Mouse (Mus musculus): ENCODE measurements around the gene Ccr1. TPM values are rescaled to one million over a fixed set of nuclear protein-coding genes. Genes with fewer than 3 reads are reported as not detected.

Gene Ccr1
- 0.51 and 0.57 TPM in 2 replicates for polyA plus RNA-seq (2016; fragmentation: Nextera tagmentation; extraction: Ambion mirVana)

GRCm38 (mm10) chr9:123968290-123968912, at the start of gene Ccr1:
Gene Ccr1 (minus strand): TSS chr9:123968692.
- DNase-seq (ENCODE audit: low spot score) = no peak
- Histone ChIP-seq H3K27me3 (replicated peaks; ENCODE audit: low read depth, poor library complexity, severe bottlenecking) (no peaks in the 10 kb centered on the region), H3K9me3 (no peaks in the 10 kb centered on the region), H3K4me1 (no peaks in the 10 kb centered on the region), H3K27ac (replicated peaks) (no peak within 1 kb of the TSS), H3K36me3 (replicated peaks) (no peaks in the 10 kb centered on the region), H3K4me3 (no peak within 1 kb of the TSS)
- 85% methylated on average over 1 of the region's 1 CpGs for WGBS

- Histone ChIP-seq H3K4me1 (no peaks in the 10 kb centered on the region), H3K27ac (replicated peaks) (no peak overlapping the region), H3K36me3 (replicated peaks) (no peaks in the 10 kb centered on the region), H3K4me3 (no peak overlapping the region), H3K9me3 (no peaks in the 10 kb centered on the region), H3K27me3 (replicated peaks; ENCODE audit: low read depth, poor library complexity, severe bottlenecking) (no peaks in the 10 kb centered on the region)
- 77% methylated on average over 2 of the region's 2 CpGs for WGBS
- no peak for DNase-seq (ENCODE audit: low spot score)
Measured at GRCm38 (mm10) chr9:124016048-124016447, 47.6 kb upstream of the Ccr1 start.

GRCm38 (mm10) chr9:124014985-124015652, 46.6 kb upstream of the Ccr1 start:
- Histone ChIP-seq H3K4me3 (no peak overlapping the region), H3K9me3 (no peaks in the 10 kb centered on the region), H3K4me1 (no peaks in the 10 kb centered on the region), H3K36me3 (replicated peaks) (no peaks in the 10 kb centered on the region), H3K27me3 (replicated peaks; ENCODE audit: low read depth, poor library complexity, severe bottlenecking) (no peaks in the 10 kb centered on the region), H3K27ac (replicated peaks) (no peak overlapping the region)
- WGBS = 84% methylated on average over 2 of the region's 2 CpGs
- DNase-seq (ENCODE audit: low spot score) = no peak

- Histone ChIP-seq H3K4me1 (no peaks in the 10 kb centered on the region), H3K36me3 (replicated peaks) (no peaks in the 10 kb centered on the region), H3K27ac (replicated peaks) (no peak overlapping the region), H3K9me3 (no peaks in the 10 kb centered on the region), H3K27me3 (replicated peaks; ENCODE audit: low read depth, poor library complexity, severe bottlenecking) (no peaks in the 10 kb centered on the region), H3K4me3 (no peak overlapping the region)
- DNase-seq (ENCODE audit: low spot score) = no peak
- WGBS = 86% methylated on average over 3 of the region's 3 CpGs
Measured at GRCm38 (mm10) chr9:124013270-124013669, 44.8 kb upstream of the Ccr1 start.

GRCm38 (mm10) chr9:124012691-124013090, 44.2 kb upstream of the Ccr1 start:
- DNase-seq (ENCODE audit: low spot score) = no peak
- 76% methylated on average over 2 of the region's 2 CpGs for WGBS

GRCm38 (mm10) chr9:123999784-124000183, 31.3 kb upstream of the Ccr1 start:
- no peak for DNase-seq (ENCODE audit: low spot score)
- 93% methylated on average over 2 of the region's 2 CpGs for WGBS
- no peaks in the 10 kb centered on the region for H3K9me3 ChIP-seq
- no peak overlapping the region for H3K27ac ChIP-seq (replicated peaks)
- no peaks in the 10 kb centered on the region for H3K27me3 ChIP-seq (replicated peaks; ENCODE audit: low read depth, poor library complexity, severe bottlenecking)
- H3K4me3 ChIP-seq = no peak overlapping the region
- no peaks in the 10 kb centered on the region for H3K36me3 ChIP-seq (replicated peaks)
- H3K4me1 ChIP-seq = no peaks in the 10 kb centered on the region

More at GRCm38 (mm10) chr9:124012691-124013090, 44.2 kb upstream of the Ccr1 start:
- H3K4me1 ChIP-seq = no peaks in the 10 kb centered on the region
- H3K36me3 ChIP-seq (replicated peaks) = no peaks in the 10 kb centered on the region
- no peak overlapping the region for H3K4me3 ChIP-seq
- no peak overlapping the region for H3K27ac ChIP-seq (replicated peaks)
- no peaks in the 10 kb centered on the region for H3K9me3 ChIP-seq
- H3K27me3 ChIP-seq (replicated peaks; ENCODE audit: low read depth, poor library complexity, severe bottlenecking) = no peaks in the 10 kb centered on the region

GRCm38 (mm10) chr9:123997719-123998118, 29.2 kb upstream of the Ccr1 start:
- no peaks in the 10 kb centered on the region for H3K36me3 ChIP-seq (replicated peaks)
- H3K4me3 ChIP-seq = no peak overlapping the region
- no peak overlapping the region for H3K27ac ChIP-seq (replicated peaks)
- no peaks in the 10 kb centered on the region for H3K9me3 ChIP-seq
- DNase-seq (ENCODE audit: low spot score) = no peak
- H3K4me1 ChIP-seq = no peaks in the 10 kb centered on the region
- no peaks in the 10 kb centered on the region for H3K27me3 ChIP-seq (replicated peaks; ENCODE audit: low read depth, poor library complexity, severe bottlenecking)
- WGBS = 81% methylated on average over 3 of the region's 3 CpGs

GRCm38 (mm10) chr9:123991312-123991906, 22.9 kb upstream of the Ccr1 start:
- Histone ChIP-seq H3K4me3 (no peak overlapping the region), H3K4me1 (no peaks in the 10 kb centered on the region), H3K36me3 (replicated peaks) (no peaks in the 10 kb centered on the region), H3K27me3 (replicated peaks; ENCODE audit: low read depth, poor library complexity, severe bottlenecking) (no peaks in the 10 kb centered on the region), H3K27ac (replicated peaks) (no peak overlapping the region), H3K9me3 (no peaks in the 10 kb centered on the region)
- no peak for DNase-seq (ENCODE audit: low spot score)
- WGBS = 59% methylated on average over 1 of the region's 1 CpGs

- Histone ChIP-seq H3K36me3 (replicated peaks) (no peaks in the 10 kb centered on the region), H3K27ac (replicated peaks) (no peak overlapping the region), H3K4me3 (no peak overlapping the region), H3K9me3 (no peaks in the 10 kb centered on the region), H3K27me3 (replicated peaks; ENCODE audit: low read depth, poor library complexity, severe bottlenecking) (no peaks in the 10 kb centered on the region), H3K4me1 (no peaks in the 10 kb centered on the region)
- DNase-seq (ENCODE audit: low spot score) = no peak
- 87% methylated on average over 3 of the region's 3 CpGs for WGBS
Measured at GRCm38 (mm10) chr9:123989671-123990070, 21.2 kb upstream of the Ccr1 start.

- Histone ChIP-seq H3K27me3 (replicated peaks; ENCODE audit: low read depth, poor library complexity, severe bottlenecking) (no peaks in the 10 kb centered on the region), H3K9me3 (no peaks in the 10 kb centered on the region), H3K36me3 (replicated peaks) (no peaks in the 10 kb centered on the region), H3K4me3 (no peak overlapping the region), H3K27ac (replicated peaks) (no peak overlapping the region), H3K4me1 (no peaks in the 10 kb centered on the region)
- DNase-seq (ENCODE audit: low spot score) = no peak
- WGBS = 84% methylated on average over 2 of the region's 2 CpGs
Measured at GRCm38 (mm10) chr9:123986217-123986616, 17.7 kb upstream of the Ccr1 start.

GRCm38 (mm10) chr9:123984943-123985342, 16.5 kb upstream of the Ccr1 start:
- no peaks in the 10 kb centered on the region for H3K27me3 ChIP-seq (replicated peaks; ENCODE audit: low read depth, poor library complexity, severe bottlenecking)
- no peak for DNase-seq (ENCODE audit: low spot score)
- no peak overlapping the region for H3K27ac ChIP-seq (replicated peaks)
- no peaks in the 10 kb centered on the region for H3K4me1 ChIP-seq
- H3K36me3 ChIP-seq (replicated peaks) = no peaks in the 10 kb centered on the region
- no peak overlapping the region for H3K4me3 ChIP-seq
- no peaks in the 10 kb centered on the region for H3K9me3 ChIP-seq

GRCm38 (mm10) chr9:123982720-123983119, 14.2 kb upstream of the Ccr1 start:
- Histone ChIP-seq H3K27me3 (replicated peaks; ENCODE audit: low read depth, poor library complexity, severe bottlenecking) (no peaks in the 10 kb centered on the region), H3K9me3 (no peaks in the 10 kb centered on the region), H3K27ac (replicated peaks) (no peak overlapping the region), H3K36me3 (replicated peaks) (no peaks in the 10 kb centered on the region), H3K4me1 (no peaks in the 10 kb centered on the region), H3K4me3 (no peak overlapping the region)
- no peak for DNase-seq (ENCODE audit: low spot score)
- WGBS = 80% methylated on average over 1 of the region's 1 CpGs

- no peaks in the 10 kb centered on the region for H3K9me3 ChIP-seq
- DNase-seq (ENCODE audit: low spot score) = no peak
- no peaks in the 10 kb centered on the region for H3K27me3 ChIP-seq (replicated peaks; ENCODE audit: low read depth, poor library complexity, severe bottlenecking)
- no peaks in the 10 kb centered on the region for H3K36me3 ChIP-seq (replicated peaks)
- no peaks in the 10 kb centered on the region for H3K4me1 ChIP-seq
- no peak overlapping the region for H3K4me3 ChIP-seq
- no peak overlapping the region for H3K27ac ChIP-seq (replicated peaks)
- 80% methylated on average over 4 of the region's 4 CpGs for WGBS
Measured at GRCm38 (mm10) chr9:123981909-123982308, 13.4 kb upstream of the Ccr1 start.
